Mouse (Mus musculus) stomach, embryonic 16.5 days (tissue): ENCODE measurements around the gene Pla2g5. TPM values are rescaled to one million over a fixed set of nuclear protein-coding genes. Genes with fewer than 3 reads are reported as not detected.

Experiments
- ATAC-seq: fragments of 200-750 bp; cut with Nextera tagmentation; 2 replicates; pipeline ENCODE4 v1.8.0; 2017; ENCODE audit warnings: moderate number of reproducible peaks, moderate TSS enrichment; ENCODE audit not compliant: insufficient read depth, low FRiP score
- H3K27ac ChIP-seq: fragments of 300-500 bp; sonication (generic); 2 replicates; pipeline ENCODE4 v1.5.1; 2014; ENCODE audit warnings: low read length
- H3K27me3 ChIP-seq: fragments of 300-500 bp; sonication (generic); 2 replicates; pipeline ENCODE4 v1.6.1; 2014; ENCODE audit warnings: low read length, control low read depth, mixed read lengths; ENCODE audit not compliant: control insufficient read depth, insufficient read depth
- H3K36me3 ChIP-seq: fragments of 300-500 bp; sonication (generic); 2 replicates; pipeline ENCODE4 v1.6.1; 2014; ENCODE audit warnings: low read length; ENCODE audit not compliant: control insufficient read depth, insufficient read depth
- H3K4me1 ChIP-seq: fragments of 300-500 bp; sonication (generic); 2 replicates; pipeline ENCODE4 v1.6.1; 2014; ENCODE audit warnings: low read length, control low read depth, mixed read lengths; ENCODE audit not compliant: control insufficient read depth, insufficient read depth
- H3K4me2 ChIP-seq: fragments of 300-500 bp; sonication (generic); 2 replicates; pipeline ENCODE4 v1.6.1; 2014; ENCODE audit warnings: low read depth, low read length, mixed read lengths
- H3K4me3 ChIP-seq: fragments of 300-500 bp; sonication (generic); replicated peaks from 2 replicates; pipeline ENCODE4 v1.5.1; 2014; ENCODE audit warnings: mild to moderate bottlenecking, low read length
- H3K9ac ChIP-seq: fragments of 300-500 bp; sonication (generic); 2 replicates; pipeline ENCODE4 v1.6.1; 2014; ENCODE audit warnings: low read length
- H3K9me3 ChIP-seq: fragments of 300-500 bp; sonication (generic); replicated peaks from 2 replicates; pipeline ENCODE4 v1.6.1; 2016; ENCODE audit warnings: low read length, control low read depth; ENCODE audit not compliant: control insufficient read depth
- WGBS: fragments of 180-500 bp; shearing (Covaris S2); extraction: QIAGEN DNeasy Blood & Tissue Kit; methylation state at CpG from one replicate; pipeline ENCODE4 v1.1.7; 2014; 5-methylcytosine and 5-hydroxymethylcytosine counted together
- polyA plus RNA-seq: library from polyadenylated mRNA; unstranded; fragments of >200 nt; fragmentation: Nextera tagmentation; extraction: Ambion mirVana; gene quantifications from 2 replicates; pipeline ENCODE4 v1.2.1, GENCODE M21; 2015

Pla2g5 gene
- polyA plus RNA-seq, 1 experiment from 2014 or later, result 0.37 TPM

DNA sequence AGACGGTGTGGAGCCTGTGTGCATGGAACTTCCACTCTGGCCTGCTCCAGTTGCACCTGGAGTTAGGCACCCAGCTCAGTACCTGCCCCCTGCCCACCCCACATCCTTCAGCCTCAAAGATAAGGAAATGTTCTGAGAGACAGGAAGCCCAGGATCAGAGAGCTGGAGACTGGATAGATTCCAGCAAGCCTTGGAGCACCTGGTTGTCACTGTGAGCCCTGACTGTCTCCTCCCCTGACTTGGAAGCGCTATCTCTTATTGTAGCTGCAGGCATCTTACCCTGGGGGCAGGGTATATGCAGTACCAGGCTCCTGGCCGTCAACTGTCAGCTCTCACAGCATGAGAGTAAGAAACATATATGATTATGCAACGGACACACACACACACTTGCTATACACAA, 107.8 kb downstream of the Pla2g5 start:
- no peaks in the 10 kb centered on the region for H3K9me3 ChIP-seq
- no peak overlapping the region for H3K27ac ChIP-seq
- H3K4me2 ChIP-seq, result no peak overlapping the region
- no peak overlapping the region for H3K4me3 ChIP-seq
- H3K4me1 ChIP-seq, result peaks cover 4% of the 10 kb centered on the region; the same call in 1 of the 2 replicates
- 72% methylated on average over 4 of the region's 4 CpGs for WGBS
- no peaks in the 10 kb centered on the region for H3K27me3 ChIP-seq
- H3K9ac ChIP-seq, result no peak overlapping the region
- no peaks in the 10 kb centered on the region for H3K36me3 ChIP-seq
- no peak for ATAC-seq

GRCm38 (mm10) chr4:138754432-138754831, 108.8 kb downstream of the Pla2g5 start:
- 63% methylated on average over 9 of the region's 9 CpGs for WGBS
- no peaks in the 10 kb centered on the region for H3K36me3 ChIP-seq
- no peak overlapping the region for H3K27ac ChIP-seq
- no peak overlapping the region for H3K9ac ChIP-seq
- no peak overlapping the region for H3K4me3 ChIP-seq
- no peaks in the 10 kb centered on the region for H3K4me1 ChIP-seq
- H3K9me3 ChIP-seq, result no peaks in the 10 kb centered on the region
- ATAC-seq, result no peak
- no peak overlapping the region for H3K4me2 ChIP-seq
- no peaks in the 10 kb centered on the region for H3K27me3 ChIP-seq

- Histone ChIP-seq H3K36me3 (no peaks in the 10 kb centered on the region), H3K4me1 (no peaks in the 10 kb centered on the region), H3K4me2 (no peak overlapping the region), H3K4me3 (no peak overlapping the region), H3K27ac (no peak overlapping the region), H3K9me3 (no peaks in the 10 kb centered on the region), H3K27me3 (no peaks in the 10 kb centered on the region), H3K9ac (no peak overlapping the region)
- WGBS, result 85% methylated on average over 3 of the region's 3 CpGs
- no peak for ATAC-seq
These were observed 109.7 kb downstream of the Pla2g5 start for GRCm38 (mm10) chr4:138753608-138754007.

GRCm38 (mm10) chr4:138752603-138753002, 110.7 kb downstream of the Pla2g5 start:
- no peak overlapping the region for H3K9ac ChIP-seq
- 92% methylated on average over 6 of the region's 6 CpGs for WGBS
- no peak for ATAC-seq
- no peaks in the 10 kb centered on the region for H3K36me3 ChIP-seq
- no peak overlapping the region for H3K4me3 ChIP-seq
- no peaks in the 10 kb centered on the region; the same call in 1 of the 2 replicates for H3K4me1 ChIP-seq
- H3K27me3 ChIP-seq, result no peaks in the 10 kb centered on the region
- no peak overlapping the region for H3K4me2 ChIP-seq
- no peaks in the 10 kb centered on the region for H3K9me3 ChIP-seq
- H3K27ac ChIP-seq, result no peak overlapping the region

Other genes starting within 250 kb of the Pla2g5 start
- 0.34 and 0.52 TPM in 2 replicates for gene Vwa5b1, start 227.6 kb downstream of the Pla2g5 start, polyA plus RNA-seq
- 0.14 and 0.18 TPM in 2 replicates for gene Pla2g2c, start 138.7 kb downstream of the Pla2g5 start, polyA plus RNA-seq
- gene Ubxn10, start 126.3 kb downstream of the Pla2g5 start, polyA plus RNA-seq, result 0.74 and 0.85 TPM in 2 replicates
- 2.0 and 3.6 TPM in 2 replicates for gene Pla2g2f, start 105.9 kb downstream of the Pla2g5 start, polyA plus RNA-seq
- gene Pla2g2d, start 87.7 kb downstream of the Pla2g5 start, polyA plus RNA-seq, result 0.61 and 0.80 TPM in 2 replicates
- gene Gm13030, start 10.5 kb upstream of the Pla2g5 start, polyA plus RNA-seq, result not detected in 2 replicates
- gene Pla2g2e, start 14.5 kb upstream of the Pla2g5 start, polyA plus RNA-seq, result not detected in 2 replicates
- 3.5 and 3.7 TPM in 2 replicates for gene Otud3, start 50.5 kb upstream of the Pla2g5 start, polyA plus RNA-seq
- 19.3 and 25.1 TPM in 2 replicates for gene Rnf186, start 103.6 kb upstream of the Pla2g5 start, polyA plus RNA-seq
- gene Tmco4, start 109.4 kb upstream of the Pla2g5 start, polyA plus RNA-seq, result 12.7 and 16.4 TPM in 2 replicates
- gene Htr6, start 212.1 kb upstream of the Pla2g5 start, polyA plus RNA-seq, result not detected in 2 replicates
- 47.3 and 48.8 TPM in 2 replicates for gene Nbl1, start 229.5 kb upstream of the Pla2g5 start, polyA plus RNA-seq